Comparison of ENCODE assay signal across 8 mouse cellular contexts in the genomic region with DNA sequence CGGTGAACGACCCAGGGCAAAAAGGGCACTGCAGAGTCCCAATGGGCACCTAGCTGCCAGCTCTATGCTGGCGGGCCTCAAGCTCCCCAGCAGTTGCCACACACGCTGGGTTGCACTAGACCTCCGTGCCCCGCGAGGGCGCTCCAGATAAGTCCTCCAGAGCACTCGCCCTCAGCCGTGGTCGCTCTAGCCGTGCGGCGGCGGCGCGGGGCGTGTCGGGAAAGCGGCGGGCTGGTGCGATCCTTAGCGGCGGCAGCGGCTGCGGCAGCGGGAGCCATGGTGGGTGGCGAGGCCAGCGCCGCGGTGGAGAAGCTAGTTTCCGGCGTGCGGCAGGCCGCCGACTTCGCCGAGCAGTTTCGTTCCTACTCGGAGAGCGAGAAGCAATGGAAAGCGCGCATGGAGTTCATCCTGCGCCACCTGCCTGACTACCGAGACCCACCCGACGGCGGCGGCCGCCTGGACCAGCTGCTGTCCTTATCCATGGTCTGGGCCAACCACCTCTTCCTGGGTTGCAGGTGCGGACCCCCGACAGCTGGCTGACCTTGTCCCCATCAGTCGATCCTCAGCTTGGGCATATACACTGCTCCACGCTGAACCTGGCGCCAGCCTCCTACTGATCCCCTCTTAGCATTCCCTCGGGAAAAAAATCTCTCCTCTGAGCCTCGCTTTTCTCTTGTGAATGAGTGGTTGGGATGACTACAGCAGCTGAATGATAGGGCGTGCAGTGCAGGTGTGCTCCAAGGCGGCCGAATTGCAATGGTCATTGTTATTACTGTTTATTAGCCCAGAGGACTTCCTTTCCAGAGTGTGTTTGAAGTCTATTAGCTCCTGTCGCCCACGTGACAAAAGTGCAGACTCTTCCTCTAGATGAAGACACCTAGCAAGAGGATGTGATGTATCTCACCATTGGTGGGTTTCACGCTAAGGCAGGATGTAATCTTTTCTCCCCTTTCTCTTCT. TPM values are rescaled to one million over a fixed set of nuclear protein-coding genes. Genes with fewer than 3 reads are reported as not detected.
A peak's percentile ranks its signal among the peaks of the same experiment; 100 is the strongest.
DNase-seq lines count a peak whose midpoint lies in the region; ATAC-seq lines count a peak whose summit lies in the region.

Gene Cdkn2aipnl (plus strand): TSS at position 219 of the 959 bp plus-strand sequence.

- ATAC-seq in intestine, embryonic 14.5 days (replicated peaks; ENCODE audit: low FRiP score, low TSS enrichment, low read depth): peak; percentile 91

- peak within 1 kb of the TSS; percentile 84 for H3K4me2 ChIP-seq in intestine, embryonic 14.5 days (ENCODE audit: low read length)

- WGBS in intestine, embryonic 14.5 days: 2% methylated on average over 63 of the region's 63 CpGs

- intact Hi-C loops in left cerebral cortex, postnatal 14 days (cut with DNase I): loop anchor here (2.0 kb wide), 2 partner anchors 113 to 147 kb away; no protein-coding TSS in a partner anchor

- H3K9me3 ChIP-seq in intestine, embryonic 14.5 days (ENCODE audit: control insufficient read depth, low read length): no peaks in the 10 kb centered on the region

- H3K27me3 ChIP-seq in intestine, embryonic 14.5 days (replicated peaks; ENCODE audit: control insufficient read depth, insufficient read depth, low read length): no peaks in the 10 kb centered on the region

- peaks cover 5% of the 10 kb centered on the region for H3K4me1 ChIP-seq in intestine, embryonic 14.5 days (replicated peaks; ENCODE audit: control insufficient read depth, insufficient read depth, low read length)

- H3K27ac ChIP-seq in intestine, embryonic 14.5 days (ENCODE audit: low read depth): peak within 1 kb of the TSS; percentile 58

- peaks cover 30% of the 10 kb centered on the region for H3K36me3 ChIP-seq in intestine, embryonic 14.5 days (ENCODE audit: control insufficient read depth, insufficient read depth, low read length)

- peak within 1 kb of the TSS; percentile 73 for H3K9ac ChIP-seq in intestine, embryonic 14.5 days (ENCODE audit: low read length)

- peak; percentile 96 to 99 for DNase-seq in adrenal gland, adult (ENCODE audit: inconsistent age in 2 of 2, low spot score in 1 of 2)
- peak; percentile 97 for DNase-seq in embryo, embryonic 10.5 days (ENCODE audit: low spot score)
- DNase-seq in gastrocnemius, postnatal 25 days: peak; percentile 93
- peak; percentile 100 for DNase-seq in intestine, embryonic 14.5 days (ENCODE audit: low spot score)
- DNase-seq in left cerebral cortex, postnatal 14 days (ENCODE audit: low spot score in 2 of 2): peak; percentile 95 to 98
- DNase-seq in mesoderm, embryonic 11.5 days (ENCODE audit: low read depth, low spot score): peak; percentile 94
- peak; percentile 87 to 93 for DNase-seq in right cerebral cortex, postnatal 36 days (ENCODE audit: low spot score in 2 of 2)
- DNase-seq in yolk sac, embryonic 10.5 days (ENCODE audit: low spot score): peak; percentile 91

- peak within 1 kb of the TSS; percentile 62 for H3K4me3 ChIP-seq in intestine, embryonic 14.5 days (ENCODE audit: low read depth, low read length)

RNA-seq across cellular contexts. Expression of gene Cdkn2aipnl, which starts in this region (rescaled TPM):
- 10 to 100 TPM; 11.9 to 15.9 TPM for total RNA-seq in gastrocnemius, postnatal 25 days (2021)
- polyA plus RNA-seq in intestine, embryonic 14.5 days (2014; fragmentation: Nextera tagmentation; extraction: Ambion mirVana): 99.5 and 103 TPM in 2 replicates
- 10 to 100 TPM; 32.8 to 32.9 TPM for total RNA-seq in left cerebral cortex, postnatal 14 days (2021)

Comparison
In these comparisons a context has a peak if more than half of its experiments do, and no peak if none do; other contexts are left out.
1. Peak in every context shown above with its lines: DNase-seq, ATAC-seq, H3K4me3 ChIP-seq and H3K27ac ChIP-seq.